Mouse (Mus musculus): ENCODE results near the gene Gm49396. TPM values are rescaled to one million over a fixed set of nuclear protein-coding genes. Genes with fewer than 3 reads are reported as not detected.

Gm49396 gene
- total and polyA plus RNA-seq, 2 experiments from 2014 or later = 6.0 to 7.2 TPM

- ATAC-seq (ENCODE audit: low FRiP score) (no peak), DNase-seq (ENCODE audit: low spot score) (no peak)
- Histone ChIP-seq H3K9ac (replicated peaks; ENCODE audit: low read length, poor library complexity, severe bottlenecking) (no peak overlapping the region), H3K4me3 (ENCODE audit: low read depth, low read length) (no peak overlapping the region), H3K4me2 (ENCODE audit: low read depth, low read length, poor library complexity, severe bottlenecking) (peak overlapping the region; percentile 92; the same call in 1 of the 2 replicates), H3K4me1 (ENCODE audit: insufficient read depth, low read length) (no peaks in the 10 kb centered on the region), H3K36me3 (ENCODE audit: insufficient read depth, low read length) (peaks cover 14% of the 10 kb centered on the region), H3K27ac (ENCODE audit: low read depth, low read length) (no peak overlapping the region), H3K9me3 (ENCODE audit: low read length) (no peaks in the 10 kb centered on the region), H3K27me3 (ENCODE audit: insufficient read depth, low read length) (no peaks in the 10 kb centered on the region)
- WGBS = 54% methylated on average over 2 of the region's 2 CpGs
- no peak for TF ChIP-seq CTCF (IDR thresholded peaks at IDR 0.05)
Measured at GRCm38 (mm10) chr7:30560296-30560695, 2.8 kb upstream of the Gm49396 start.

DNA sequence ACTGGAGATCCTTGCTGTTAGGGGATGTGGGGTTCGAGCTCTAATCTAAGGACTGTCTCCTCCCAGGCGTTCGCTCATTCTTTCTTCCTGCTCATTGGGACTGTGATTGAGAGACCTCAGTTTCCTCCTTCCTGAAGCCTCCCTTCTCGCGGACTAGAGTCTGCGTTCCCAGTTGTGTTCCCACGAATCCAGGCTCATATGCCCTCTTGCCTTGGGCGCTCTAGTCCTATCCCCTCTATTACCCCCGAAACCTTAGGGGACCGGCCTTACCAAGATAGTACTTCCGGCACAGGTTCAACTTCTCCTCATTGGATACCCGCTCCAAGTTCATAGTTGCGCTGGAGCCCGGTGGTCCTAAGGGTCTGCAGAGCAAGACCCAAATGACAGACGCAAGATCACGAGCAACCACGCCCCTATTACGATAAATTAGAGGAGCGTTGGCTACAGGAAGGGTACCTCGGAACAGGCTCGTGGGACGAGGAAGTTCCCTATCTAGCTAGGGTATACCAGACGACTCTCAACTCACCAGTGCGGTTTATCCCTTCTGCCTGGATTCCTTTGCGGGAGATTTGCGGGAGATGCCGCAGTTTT, 523 bp upstream of the Gm49396 start:
- DNase-seq (ENCODE audit: low spot score) (peak; percentile 21), ATAC-seq (ENCODE audit: low FRiP score) (0 out of 2 replicates have a peak, but pooled peaks have one; percentile 0)
- WGBS = 1% methylated on average over 27 of the region's 27 CpGs
- Histone ChIP-seq H3K4me2 (ENCODE audit: low read depth, low read length, poor library complexity, severe bottlenecking) (peak overlapping the region; percentile 79), H3K9ac (replicated peaks; ENCODE audit: low read length, poor library complexity, severe bottlenecking) (peak overlapping the region; percentile 55), H3K27me3 (ENCODE audit: insufficient read depth, low read length) (no peaks in the 10 kb centered on the region), H3K36me3 (ENCODE audit: insufficient read depth, low read length) (peaks cover 19% of the 10 kb centered on the region), H3K27ac (ENCODE audit: low read depth, low read length) (0 out of 2 replicates have a peak overlapping the region, but pooled peaks have one; percentile 18), H3K4me3 (ENCODE audit: low read depth, low read length) (peak overlapping the region; percentile 63), H3K4me1 (ENCODE audit: insufficient read depth, low read length) (no peaks in the 10 kb centered on the region), H3K9me3 (ENCODE audit: low read length) (no peaks in the 10 kb centered on the region)
- TF ChIP-seq CTCF (IDR thresholded peaks at IDR 0.05) = no peak

GRCm38 (mm10) chr7:30563906-30564280, 749 bp downstream of the Gm49396 start:
- H3K27me3 ChIP-seq (ENCODE audit: insufficient read depth, low read length) = no peaks in the 10 kb centered on the region
- WGBS = 25% methylated on average over 6 of the region's 6 CpGs
- peak overlapping the region; percentile 86 for H3K27ac ChIP-seq (ENCODE audit: low read depth, low read length)
- ATAC-seq (ENCODE audit: low FRiP score) (no peak), DNase-seq (ENCODE audit: low spot score) (no peak)
- H3K4me1 ChIP-seq (ENCODE audit: insufficient read depth, low read length) = no peaks in the 10 kb centered on the region
- 0 out of 2 replicates have a peak, but pooled peaks have one; percentile 1 for TF ChIP-seq CTCF (IDR thresholded peaks at IDR 0.05)
- H3K4me2 ChIP-seq (ENCODE audit: low read depth, low read length, poor library complexity, severe bottlenecking) = peak overlapping the region; percentile 78
- H3K9me3 ChIP-seq (ENCODE audit: low read length) = no peaks in the 10 kb centered on the region
- peak overlapping the region; percentile 75 for H3K9ac ChIP-seq (replicated peaks; ENCODE audit: low read length, poor library complexity, severe bottlenecking)
- peaks cover 29% of the 10 kb centered on the region for H3K36me3 ChIP-seq (ENCODE audit: insufficient read depth, low read length)
- H3K4me3 ChIP-seq (ENCODE audit: low read depth, low read length) = peak overlapping the region; percentile 63

- no peaks in the 10 kb centered on the region for H3K27me3 ChIP-seq (ENCODE audit: insufficient read depth, low read length)
- no peak within 1 kb of the TSS for H3K9ac ChIP-seq (replicated peaks; ENCODE audit: low read length, poor library complexity, severe bottlenecking)
- H3K9me3 ChIP-seq (ENCODE audit: low read length) = no peaks in the 10 kb centered on the region
- no peak for TF ChIP-seq CTCF (IDR thresholded peaks at IDR 0.05)
- ATAC-seq (ENCODE audit: low FRiP score) = no peak
- WGBS = 95% methylated on average over 12 of the region's 12 CpGs
- H3K27ac ChIP-seq (ENCODE audit: low read depth, low read length) = no peak within 1 kb of the TSS
- no peak within 1 kb of the TSS for H3K4me3 ChIP-seq (ENCODE audit: low read depth, low read length)
- H3K36me3 ChIP-seq (ENCODE audit: insufficient read depth, low read length) = peaks cover 41% of the 10 kb centered on the region
- H3K4me2 ChIP-seq (ENCODE audit: low read depth, low read length, poor library complexity, severe bottlenecking) = no peak within 1 kb of the TSS; the same call in 1 of the 2 replicates
- H3K4me1 ChIP-seq (ENCODE audit: insufficient read depth, low read length) = no peaks in the 10 kb centered on the region
- DNase-seq (ENCODE audit: low spot score) = no peak
Measured at GRCm38 (mm10) chr7:30564970-30565571, 1.9 kb downstream of the Gm49396 start, which contains the start of gene Igflr1. Gene Igflr1, plus strand, starts transcription at chr7:30565427.

- ATAC-seq (ENCODE audit: low FRiP score) (no peak), DNase-seq (ENCODE audit: low spot score) (no peak)
- TF ChIP-seq CTCF (IDR thresholded peaks at IDR 0.05) = no peak
- Histone ChIP-seq H3K4me3 (ENCODE audit: low read depth, low read length) (no peak overlapping the region), H3K9me3 (ENCODE audit: low read length) (no peaks in the 10 kb centered on the region), H3K27me3 (ENCODE audit: insufficient read depth, low read length) (no peaks in the 10 kb centered on the region), H3K4me2 (ENCODE audit: low read depth, low read length, poor library complexity, severe bottlenecking) (no peak overlapping the region), H3K36me3 (ENCODE audit: insufficient read depth, low read length) (peaks cover 50% of the 10 kb centered on the region), H3K4me1 (ENCODE audit: insufficient read depth, low read length) (no peaks in the 10 kb centered on the region), H3K9ac (replicated peaks; ENCODE audit: low read length, poor library complexity, severe bottlenecking) (no peak overlapping the region), H3K27ac (ENCODE audit: low read depth, low read length) (no peak overlapping the region)
- WGBS = 90% methylated on average over 9 of the region's 9 CpGs
Measured at GRCm38 (mm10) chr7:30566033-30566432, 2.9 kb downstream of the Gm49396 start.

DNA sequence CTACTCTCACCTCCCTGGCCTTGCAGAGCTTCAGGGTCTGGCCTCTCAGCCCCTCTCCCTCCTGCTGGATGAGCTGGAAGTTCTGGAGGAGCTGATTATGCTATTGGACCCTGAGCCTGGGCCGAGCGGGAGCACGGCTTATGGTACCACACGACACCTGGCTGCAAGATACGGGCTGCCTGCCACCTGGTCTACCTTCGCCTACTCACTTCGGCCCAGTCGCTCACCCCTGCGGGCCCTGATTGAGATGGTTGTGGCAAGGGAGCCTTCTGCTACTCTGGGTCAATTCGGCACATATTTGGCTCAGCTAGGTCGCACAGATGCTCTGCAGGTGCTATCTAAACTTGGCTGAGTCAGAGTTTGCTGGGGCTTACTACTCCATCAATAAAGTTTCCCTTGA, 4.4 kb downstream of the Gm49396 start:
- no peak for ATAC-seq (ENCODE audit: low FRiP score)

More for the DNA sequence above, 4.4 kb downstream of the Gm49396 start:
- Histone ChIP-seq H3K4me3 (ENCODE audit: low read depth, low read length) (no peak overlapping the region), H3K27ac (ENCODE audit: low read depth, low read length) (no peak overlapping the region), H3K4me1 (ENCODE audit: insufficient read depth, low read length) (no peaks in the 10 kb centered on the region), H3K4me2 (ENCODE audit: low read depth, low read length, poor library complexity, severe bottlenecking) (no peak overlapping the region), H3K27me3 (ENCODE audit: insufficient read depth, low read length) (no peaks in the 10 kb centered on the region), H3K36me3 (ENCODE audit: insufficient read depth, low read length) (peaks cover 61% of the 10 kb centered on the region), H3K9me3 (ENCODE audit: low read length) (no peaks in the 10 kb centered on the region), H3K9ac (replicated peaks; ENCODE audit: low read length, poor library complexity, severe bottlenecking) (no peak overlapping the region)
- WGBS = 92% methylated on average over 11 of the region's 11 CpGs
- DNase-seq (ENCODE audit: low spot score) = no peak
- TF ChIP-seq CTCF (IDR thresholded peaks at IDR 0.05) = no peak

Measured in midbrain, postnatal 0 days (tissue).